Mouse (Mus musculus) erythroblast, embryonic 14.5 days (primary cell): Measurements from ENCODE around the gene Rap2a.

Experiments used
- GATA1 ChIP-seq: IDR thresholded peaks from 2 replicates; pipeline ENCODE4 v1.6.1; 2012; ENCODE audit warnings: low read length, inconsistent platforms, mixed read lengths
- TAL1 ChIP-seq: IDR thresholded peaks from 3 replicates; pipeline ENCODE4 v1.6.1; 2012; ENCODE audit warnings: low read length, inconsistent platforms, mixed read lengths

DNA sequence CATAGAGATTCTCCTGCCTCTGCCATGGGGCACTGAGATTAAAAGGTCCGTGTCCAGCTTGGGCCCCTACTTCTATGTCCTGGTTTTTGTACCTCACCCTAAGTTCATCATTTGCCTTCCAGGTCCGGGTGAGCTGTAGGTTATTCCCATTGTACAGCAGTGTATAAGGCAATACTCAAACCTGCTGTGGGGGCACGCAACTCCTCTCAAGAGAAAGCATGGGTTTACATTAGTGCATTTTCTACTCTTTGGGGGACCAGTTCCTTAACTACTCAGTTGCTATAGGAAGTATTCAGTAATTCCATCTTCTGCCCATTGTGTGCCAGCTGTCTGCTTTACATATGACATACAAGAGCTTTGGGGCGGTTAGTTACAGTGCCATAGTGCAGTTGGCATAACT, 2.7 kb downstream of the Rap2a start:
- TF ChIP-seq GATA1 = no peak
- TF ChIP-seq TAL1 = no peak
